Mouse (Mus musculus) spleen, postnatal 14 days (tissue): ENCODE results near the gene Itpr2.

Experiments
- DNase-seq, 2 experiments: peaks; one replicate each; pipeline ENCODE4 v3.0.0; 2021 to 2022; ENCODE audit warnings: low spot score in 2 of 2

The Itpr2 gene

GRCm38 (mm10) chr6:146314304-146314703, 187.7 kb downstream of the Itpr2 start:
- no peak for DNase-seq

GRCm38 (mm10) chr6:146313396-146313795, 188.6 kb downstream of the Itpr2 start:
- no peak for DNase-seq

GRCm38 (mm10) chr6:146310210-146310609, 191.8 kb downstream of the Itpr2 start:
- DNase-seq: no peak

- no peak for DNase-seq
These were observed 192.7 kb downstream of the Itpr2 start for GRCm38 (mm10) chr6:146309335-146309734.

- DNase-seq: no peak
These were observed 196.0 kb downstream of the Itpr2 start for GRCm38 (mm10) chr6:146305995-146306394.

- no peak for DNase-seq
These were observed 197.9 kb downstream of the Itpr2 start for GRCm38 (mm10) chr6:146304088-146304487.

GRCm38 (mm10) chr6:146303336-146303735, 198.7 kb downstream of the Itpr2 start:
- DNase-seq: no peak

GRCm38 (mm10) chr6:146302574-146303130, 199.4 kb downstream of the Itpr2 start:
- no peak for DNase-seq

- DNase-seq: no peak
These were observed 199.9 kb downstream of the Itpr2 start for GRCm38 (mm10) chr6:146302101-146302500.

- no peak for DNase-seq
These were observed 201.1 kb downstream of the Itpr2 start for GRCm38 (mm10) chr6:146300961-146301360.

GRCm38 (mm10) chr6:146298712-146299111, 203.3 kb downstream of the Itpr2 start:
- DNase-seq: peak in 1 of 2 experiments; percentile 23

GRCm38 (mm10) chr6:146291036-146291435, 211.0 kb downstream of the Itpr2 start:
- DNase-seq: no peak

- DNase-seq: no peak
These were observed 212.2 kb downstream of the Itpr2 start for GRCm38 (mm10) chr6:146289801-146290200.

GRCm38 (mm10) chr6:146288266-146288665, 213.8 kb downstream of the Itpr2 start:
- no peak for DNase-seq

GRCm38 (mm10) chr6:146284921-146285565, 217.0 kb downstream of the Itpr2 start:
- DNase-seq: no peak

- no peak for DNase-seq
These were observed 218.0 kb downstream of the Itpr2 start for GRCm38 (mm10) chr6:146283981-146284380.

- no peak for DNase-seq
These were observed 219.9 kb downstream of the Itpr2 start for GRCm38 (mm10) chr6:146282061-146282659.

- DNase-seq: peak in 1 of 2 experiments; percentile 45
These were observed 220.7 kb downstream of the Itpr2 start for GRCm38 (mm10) chr6:146281176-146281899.

- no peak for DNase-seq
These were observed 228.8 kb downstream of the Itpr2 start for GRCm38 (mm10) chr6:146273256-146273655.

- peak in 1 of 2 experiments; percentile 65 for DNase-seq
These were observed 229.6 kb downstream of the Itpr2 start for GRCm38 (mm10) chr6:146272253-146273036.

GRCm38 (mm10) chr6:146270776-146271533, 231.1 kb downstream of the Itpr2 start:
- DNase-seq: peak; percentile 51 to 60
